Mouse (Mus musculus): Measurements from ENCODE around the gene Il17rb.

Gene Il17rb

GRCm38 (mm10) chr14:29980447-29981205 lies 28.1 kb downstream of the Il17rb start:
- CTCF ChIA-PET: interaction anchor here (0.5 to 2.1 kb wide), 16 partner anchors 9 to 1532 kb away, joined by 3 to 8 read pairs (median 4); partner anchors contain the start of genes Chdh (in 2 of the 4), Il17rb (in 2 of the 4) and Selenok (in 1 of the 4)
- POLR2A ChIA-PET: interaction anchor here in 3 of 4 experiments (0.8 to 2.3 kb wide), 9 partner anchors 9 to 30 kb away, joined by 3 to 8 read pairs (median 5); partner anchors contain the start of gene Selenok (in 2 of the 3)

GRCm38 (mm10) chr14:29978254-29979204 lies 30.2 kb downstream of the Il17rb start, which contains the start of gene Actr8:
TSS of gene Actr8 (plus strand) at chr14:29978337.
- ChIA-PET CTCF (interaction anchor here in 1 of 4 experiments (1.0 to 1.3 kb wide), 3 partner anchors 15 to 481 kb away, joined by 3 read pairs; no protein-coding TSS in a partner anchor), POLR2A (interaction anchor here in 3 of 4 experiments (0.6 to 2.5 kb wide), 24 partner anchors 8 to 501 kb away, joined by 3 to 20 read pairs (median 4); partner anchors contain the start of genes Selenok (in 2 of the 3), Chdh (in 1 of the 3), Dcp1a (in 1 of the 3) and Il17rb (in 1 of the 3))

GRCm38 (mm10) chr14:29976927-29977326 lies 31.8 kb downstream of the Il17rb start:
- POLR2A ChIA-PET: interaction anchor here in 2 of 4 experiments (1.5 to 1.7 kb wide), 2 partner anchors 10 to 26 kb away, joined by 5 to 9 read pairs; no protein-coding TSS in a partner anchor
- CTCF ChIA-PET: no interaction called here

GRCm38 (mm10) chr14:29971993-29972392 lies 36.7 kb downstream of the Il17rb start:
- POLR2A ChIA-PET: interaction anchor here in 2 of 4 experiments (0.6 to 1.6 kb wide), 8 partner anchors 9 to 164 kb away, joined by 3 to 7 read pairs (median 4); no protein-coding TSS in a partner anchor
- CTCF ChIA-PET: interaction anchor here in 1 of 4 experiments (1.1 kb wide), 1 partner anchor 9 kb away, joined by 4 read pairs; no protein-coding TSS in a partner anchor

- POLR2A ChIA-PET: interaction anchor here in 2 of 4 experiments (0.7 to 1.6 kb wide), 6 partner anchors 9 to 21 kb away, joined by 3 to 7 read pairs (median 4); no protein-coding TSS in a partner anchor
- CTCF ChIA-PET: interaction anchor here in 1 of 4 experiments (1.1 kb wide), 1 partner anchor 9 kb away, joined by 4 read pairs; no protein-coding TSS in a partner anchor
Measured at GRCm38 (mm10) chr14:29971446-29971845, 37.2 kb downstream of the Il17rb start.

- ChIA-PET POLR2A (interaction anchor here (0.5 to 3.1 kb wide), 26 partner anchors 8 to 562 kb away, joined by 3 to 52 read pairs (median 5); partner anchors contain the start of genes Actr8 (in 3 of the 4) and Dcp1a (in 1 of the 4)), CTCF (interaction anchor here in 1 of 4 experiments (1.3 kb wide), 1 partner anchor 12 kb away, joined by 6 read pairs; no protein-coding TSS in a partner anchor)
Measured at GRCm38 (mm10) chr14:29968075-29968821, 40.4 kb downstream of the Il17rb start, which contains the start of gene Selenok. TSS of gene Selenok (plus strand) at chr14:29968308.

- POLR2A ChIA-PET: interaction anchor here (0.6 to 3.1 kb wide), 25 partner anchors 8 to 563 kb away, joined by 3 to 52 read pairs (median 4); partner anchors contain the start of genes Actr8 (in 2 of the 4) and Dcp1a (in 1 of the 4)
- CTCF ChIA-PET: interaction anchor here in 1 of 4 experiments (1.3 kb wide), 1 partner anchor 13 kb away, joined by 6 read pairs; no protein-coding TSS in a partner anchor
Measured at GRCm38 (mm10) chr14:29967611-29968010, 41.1 kb downstream of the Il17rb start.

- CTCF ChIA-PET: no interaction called here
- POLR2A ChIA-PET: interaction anchor here in 1 of 4 experiments (3.0 kb wide), 1 partner anchor 10 kb away, joined by 17 read pairs; the partner anchor contains the start of gene Selenok
Measured at GRCm38 (mm10) chr14:29957393-29957792, 51.3 kb downstream of the Il17rb start.

- ChIA-PET POLR2A (interaction anchor here (0.6 to 2.9 kb wide), 36 partner anchors 8 to 703 kb away, joined by 3 to 52 read pairs (median 4); partner anchors contain the start of genes Selenok (in 4 of the 4), Actr8 (in 3 of the 4) and Rft1 (in 1 of the 4)), CTCF (interaction anchor here in 2 of 4 experiments (0.9 to 1.1 kb wide), 2 partner anchors 10 to 11 kb away, joined by 5 read pairs; no protein-coding TSS in a partner anchor)
Measured at GRCm38 (mm10) chr14:29950805-29951204, 57.9 kb downstream of the Il17rb start.

GRCm38 (mm10) chr14:29946761-29947309 lies 61.9 kb downstream of the Il17rb start:
- POLR2A ChIA-PET: interaction anchor here in 2 of 4 experiments (0.5 to 1.4 kb wide), 2 partner anchors 8 to 1778 kb away, joined by 3 read pairs; no protein-coding TSS in a partner anchor
- CTCF ChIA-PET: interaction anchor here in 2 of 4 experiments (1.3 to 1.4 kb wide), 2 partner anchors 8 to 33 kb away, joined by 3 read pairs; no protein-coding TSS in a partner anchor
